Mouse (Mus musculus): ENCODE results near the gene Tmco5.

DNA sequence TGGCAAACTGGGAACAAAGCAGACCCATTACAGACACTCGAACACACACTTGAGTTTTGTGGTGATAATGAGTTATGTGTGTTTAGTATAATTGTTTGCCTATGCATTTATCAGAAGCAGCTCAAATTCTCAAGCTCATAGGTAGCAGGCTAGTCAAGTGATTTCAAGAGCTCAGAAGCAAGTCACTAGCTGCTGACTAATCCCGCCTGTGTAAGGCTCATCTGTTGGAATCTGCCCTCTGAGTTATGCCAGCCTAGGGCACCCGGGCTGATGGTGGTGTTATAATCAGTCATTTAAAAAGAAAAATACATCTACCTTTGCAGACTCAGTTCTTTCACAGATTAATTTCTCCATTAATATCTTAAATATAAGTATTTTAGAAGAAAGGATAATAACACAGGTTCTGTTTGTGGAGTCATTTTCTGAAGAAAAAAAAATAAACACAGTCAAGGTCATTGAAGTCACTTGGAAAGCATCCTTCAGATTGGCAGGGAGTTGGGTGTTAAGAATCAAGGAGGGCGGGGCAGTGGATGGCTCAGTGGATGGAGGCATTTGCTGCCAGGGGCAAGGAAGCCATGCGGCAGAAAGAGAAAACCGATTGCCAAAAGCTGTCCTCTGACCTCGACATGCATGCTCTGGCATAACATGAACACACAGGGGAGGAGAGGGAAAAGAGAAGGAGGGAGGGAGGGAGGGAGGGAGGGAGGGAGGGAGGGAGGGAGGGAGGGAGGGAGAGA, 34.0 kb downstream of the Tmco5 start:
- TF ChIP-seq CTCF (IDR thresholded peaks at IDR 0.05; ENCODE audit: borderline replicate concordance, insufficient read depth, low read length) (no peak), POLR2A (IDR thresholded peaks at IDR 0.05; ENCODE audit: low read depth, low read length) (no peak)

All from embryonic fibroblast, embryonic 13.5 days (primary cell).